8 mouse cellular contexts compared by ENCODE assay signal in genomic region chr9:121777484-121778065, GRCm38 (mm10). TPM values are rescaled to one million over a fixed set of nuclear protein-coding genes. Genes with fewer than 3 reads are reported as not detected.
DNase-seq lines count a peak whose midpoint lies in the region; ATAC-seq and TF ChIP-seq lines count a peak whose summit lies in the region.

Klhl40 (plus strand) TSS chr9:121777607.

- no peaks in the 10 kb centered on the region for H3K4me1 ChIP-seq in neural tube, embryonic 11.5 days (ENCODE audit: control insufficient read depth, insufficient read depth, low read length)
- peaks cover 7% of the 10 kb centered on the region; the same call in 1 of the 2 replicates for H3K4me1 ChIP-seq in forebrain, embryonic 16.5 days (replicated peaks; ENCODE audit: control insufficient read depth, insufficient read depth, low read length)
- peaks cover 13% of the 10 kb centered on the region for H3K4me1 ChIP-seq in hindbrain, embryonic 10.5 days (replicated peaks)
- H3K4me1 ChIP-seq in midbrain, embryonic 14.5 days (ENCODE audit: control insufficient read depth, insufficient read depth, low read length) = no peaks in the 10 kb centered on the region
- no peaks in the 10 kb centered on the region for H3K4me1 ChIP-seq in kidney, adult 2 months (ENCODE audit: control insufficient read depth, insufficient read depth, low read length)

- TF ChIP-seq POLR2A in kidney, adult 2 months (IDR thresholded peaks at IDR 0.05; ENCODE audit: low read depth, low read length) = no peak

- no peaks in the 10 kb centered on the region for H3K36me3 ChIP-seq in neural tube, embryonic 11.5 days (ENCODE audit: control insufficient read depth, insufficient read depth, low read length)
- no peaks in the 10 kb centered on the region for H3K36me3 ChIP-seq in forebrain, embryonic 16.5 days (ENCODE audit: control insufficient read depth, insufficient read depth)
- no peaks in the 10 kb centered on the region for H3K36me3 ChIP-seq in hindbrain, embryonic 10.5 days
- no peaks in the 10 kb centered on the region for H3K36me3 ChIP-seq in midbrain, embryonic 14.5 days (ENCODE audit: control insufficient read depth, insufficient read depth, low read length)
- no peaks in the 10 kb centered on the region for H3K36me3 ChIP-seq in kidney, adult 2 months (ENCODE audit: control insufficient read depth, insufficient read depth, low read length)

- peak within 1 kb of the TSS; percentile 4; the same call in 1 of the 2 replicates for H3K9ac ChIP-seq in neural tube, embryonic 11.5 days (ENCODE audit: low read length)
- peak within 1 kb of the TSS; percentile 12 for H3K9ac ChIP-seq in forebrain, embryonic 16.5 days (replicated peaks; ENCODE audit: low read depth, low read length)
- H3K9ac ChIP-seq in midbrain, embryonic 14.5 days (replicated peaks; ENCODE audit: low read length) = no peak within 1 kb of the TSS

- H3K27me3 ChIP-seq in neural tube, embryonic 11.5 days (ENCODE audit: control insufficient read depth, insufficient read depth, low read length) = peaks cover 26% of the 10 kb centered on the region
- H3K27me3 ChIP-seq in forebrain, embryonic 16.5 days (replicated peaks; ENCODE audit: control insufficient read depth, insufficient read depth, low read length) = peaks cover 10% of the 10 kb centered on the region
- peaks cover 56% of the 10 kb centered on the region for H3K27me3 ChIP-seq in hindbrain, embryonic 10.5 days (ENCODE audit: insufficient read depth, poor library complexity, severe bottlenecking)
- H3K27me3 ChIP-seq in midbrain, embryonic 14.5 days (ENCODE audit: control insufficient read depth, insufficient read depth, low read length) = peaks cover 23% of the 10 kb centered on the region
- no peaks in the 10 kb centered on the region for H3K27me3 ChIP-seq in kidney, adult 2 months (replicated peaks; ENCODE audit: control insufficient read depth, insufficient read depth, low read length)

- no peak for ATAC-seq in neural tube, embryonic 11.5 days (ENCODE audit: insufficient read depth, low FRiP score, low TSS enrichment)
- peak; percentile 71 for ATAC-seq in forebrain, embryonic 16.5 days
- no peak for ATAC-seq in midbrain, embryonic 14.5 days (ENCODE audit: low FRiP score, low TSS enrichment)

- peak within 1 kb of the TSS; percentile 23 for H3K4me3 ChIP-seq in neural tube, embryonic 11.5 days (ENCODE audit: low read depth, low read length)
- peak within 1 kb of the TSS; percentile 41 for H3K4me3 ChIP-seq in forebrain, embryonic 16.5 days (replicated peaks; ENCODE audit: low read length)
- H3K4me3 ChIP-seq in hindbrain, embryonic 10.5 days = peak within 1 kb of the TSS; percentile 47
- peak within 1 kb of the TSS; percentile 32 for H3K4me3 ChIP-seq in midbrain, embryonic 14.5 days (replicated peaks; ENCODE audit: low read depth, low read length)
- H3K4me3 ChIP-seq in kidney, adult 2 months (ENCODE audit: insufficient read depth, low read depth, low read length) = no peak within 1 kb of the TSS

- no peak for TF ChIP-seq CTCF in kidney, adult 2 months (conservative IDR thresholded peaks at IDR 0.05; ENCODE audit: insufficient read depth, insufficient read length, low read depth, low read length)

- 22% methylated on average over 30 of the region's 30 CpGs for WGBS in neural tube, embryonic 11.5 days
- 20% methylated on average over 30 of the region's 30 CpGs for WGBS in forebrain, embryonic 16.5 days
- 23% methylated on average over 30 of the region's 30 CpGs for WGBS in hindbrain, embryonic 10.5 days
- WGBS in midbrain, embryonic 14.5 days = 19% methylated on average over 30 of the region's 30 CpGs
- WGBS in kidney, adult 2 months = 16% methylated on average over 30 of the region's 30 CpGs

- DNase-seq in neural tube, embryonic 11.5 days (ENCODE audit: low spot score) = no peak
- no peak for DNase-seq in neural tube, embryonic 10.5 days (ENCODE audit: extremely low spot score, low spot score)
- no peak for DNase-seq in hindbrain, embryonic 10.5 days (ENCODE audit: low spot score)
- no peak for DNase-seq in midbrain, embryonic 14.5 days
- no peak for DNase-seq in ovary, postnatal 14 days (ENCODE audit: low spot score)
- no peak for DNase-seq in kidney, adult 2 months
- DNase-seq in kidney, postnatal 14 days = no peak

- no peaks in the 10 kb centered on the region for H3K9me3 ChIP-seq in neural tube, embryonic 11.5 days (ENCODE audit: control insufficient read depth, low read length)
- H3K9me3 ChIP-seq in forebrain, embryonic 16.5 days (ENCODE audit: control insufficient read depth, low read length) = no peaks in the 10 kb centered on the region
- no peaks in the 10 kb centered on the region for H3K9me3 ChIP-seq in hindbrain, embryonic 10.5 days
- H3K9me3 ChIP-seq in midbrain, embryonic 14.5 days (ENCODE audit: control insufficient read depth, low read length) = no peaks in the 10 kb centered on the region

- peak within 1 kb of the TSS; percentile 46 for H3K4me2 ChIP-seq in neural tube, embryonic 11.5 days (ENCODE audit: low read depth)
- H3K4me2 ChIP-seq in forebrain, embryonic 16.5 days (ENCODE audit: low read length) = peak within 1 kb of the TSS; percentile 59
- peak within 1 kb of the TSS; percentile 55 for H3K4me2 ChIP-seq in midbrain, embryonic 14.5 days (ENCODE audit: low read length)

- H3K27ac ChIP-seq in neural tube, embryonic 11.5 days (ENCODE audit: low read depth, low read length) = no peak within 1 kb of the TSS
- H3K27ac ChIP-seq in forebrain, embryonic 16.5 days (ENCODE audit: low read length) = no peak within 1 kb of the TSS
- no peak within 1 kb of the TSS for H3K27ac ChIP-seq in hindbrain, embryonic 10.5 days
- no peak within 1 kb of the TSS for H3K27ac ChIP-seq in midbrain, embryonic 14.5 days (replicated peaks; ENCODE audit: low read depth, low read length)
- no peak within 1 kb of the TSS for H3K27ac ChIP-seq in kidney, adult 2 months (ENCODE audit: insufficient read depth, low read depth, low read length)

RNA-seq across cellular contexts. Expression of gene Klhl40, which starts in this region (rescaled TPM):
- polyA plus RNA-seq in neural tube, embryonic 11.5 days (2014; fragmentation: Nextera tagmentation; extraction: Ambion mirVana) = 3.6 and 4.6 TPM in 2 replicates
- polyA plus RNA-seq in forebrain, embryonic 16.5 days (2015; fragmentation: Nextera tagmentation; extraction: Ambion mirVana) = 0.80 and 1.1 TPM in 2 replicates
- 0.06 and 0.16 TPM in 2 replicates for polyA plus RNA-seq in hindbrain, embryonic 10.5 days (2016; fragmentation: Nextera tagmentation; extraction: Ambion mirVana)
- 1.1 and 1.9 TPM in 2 replicates for polyA plus RNA-seq in midbrain, embryonic 14.5 days (2014; fragmentation: Nextera tagmentation; extraction: Ambion mirVana)
- 1.6 TPM in 1 of 2 replicates, not detected in the other for polyA plus RNA-seq in kidney, adult 2 months (2012; rRNA removed)
